1 mouse cellular context compared by ENCODE assay signal in the genomic region with DNA sequence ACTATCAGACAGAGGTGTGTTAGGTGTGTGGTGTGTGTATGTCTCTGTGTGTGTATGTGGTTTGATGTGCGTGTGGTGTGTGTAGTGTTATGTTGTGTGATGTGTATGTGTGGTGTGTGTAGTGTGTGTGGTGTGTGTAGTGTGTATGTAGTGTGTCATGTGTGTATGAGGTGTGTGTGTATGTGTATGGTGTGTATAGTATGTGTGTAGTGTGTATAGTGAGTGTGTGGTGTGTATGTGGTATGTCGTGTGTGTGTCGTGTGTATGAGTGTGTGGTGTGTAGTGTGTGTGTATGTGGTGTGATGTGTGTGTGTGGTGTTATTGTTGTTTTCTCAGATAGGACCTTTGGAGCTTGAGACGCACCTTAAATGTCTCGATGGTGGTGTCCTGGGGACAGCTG.
A peak's percentile ranks its signal among the peaks of the same experiment; 100 is the strongest.
TF ChIP-seq lines count a peak whose summit lies in the region.

No protein-coding gene starts in this region.

TF ChIP-seq in CH12.LX, 34 proteins besides CTCF, POLR2A, EP300 and RAD21:
- TF ChIP-seq ELF1 (IDR thresholded peaks at IDR 0.05; ENCODE audit: low read depth, low read length) (no peak), MAFK (IDR thresholded peaks at IDR 0.05; ENCODE audit: insufficient replicate concordance, low read length) (no peak), TCF12 (IDR thresholded peaks at IDR 0.05; ENCODE audit: low read depth, low read length) (no peak), KAT2A (IDR thresholded peaks at IDR 0.05; ENCODE audit: insufficient replicate concordance, low read length) (0 out of 2 replicates have a peak, but pooled peaks have one; percentile 6)
